Mouse (Mus musculus) leukemia stem cell, adult 10-12 weeks (primary cell): ENCODE measurements around the gene Igfbp2. TPM values are rescaled to one million over a fixed set of nuclear protein-coding genes. Genes with fewer than 3 reads are reported as not detected.

Source experiments
- polyA plus RNA-seq: library from polyadenylated mRNA; stranded (reverse); fragments of >175 nt; gene quantifications from 2 replicates; pipeline ENCODE4 v1.2.3, GENCODE M21; 2012; ENCODE audit warnings: low replicate concordance

The Igfbp2 gene
- 0.23 and 1.1 TPM in 2 replicates for polyA plus RNA-seq

DNA sequence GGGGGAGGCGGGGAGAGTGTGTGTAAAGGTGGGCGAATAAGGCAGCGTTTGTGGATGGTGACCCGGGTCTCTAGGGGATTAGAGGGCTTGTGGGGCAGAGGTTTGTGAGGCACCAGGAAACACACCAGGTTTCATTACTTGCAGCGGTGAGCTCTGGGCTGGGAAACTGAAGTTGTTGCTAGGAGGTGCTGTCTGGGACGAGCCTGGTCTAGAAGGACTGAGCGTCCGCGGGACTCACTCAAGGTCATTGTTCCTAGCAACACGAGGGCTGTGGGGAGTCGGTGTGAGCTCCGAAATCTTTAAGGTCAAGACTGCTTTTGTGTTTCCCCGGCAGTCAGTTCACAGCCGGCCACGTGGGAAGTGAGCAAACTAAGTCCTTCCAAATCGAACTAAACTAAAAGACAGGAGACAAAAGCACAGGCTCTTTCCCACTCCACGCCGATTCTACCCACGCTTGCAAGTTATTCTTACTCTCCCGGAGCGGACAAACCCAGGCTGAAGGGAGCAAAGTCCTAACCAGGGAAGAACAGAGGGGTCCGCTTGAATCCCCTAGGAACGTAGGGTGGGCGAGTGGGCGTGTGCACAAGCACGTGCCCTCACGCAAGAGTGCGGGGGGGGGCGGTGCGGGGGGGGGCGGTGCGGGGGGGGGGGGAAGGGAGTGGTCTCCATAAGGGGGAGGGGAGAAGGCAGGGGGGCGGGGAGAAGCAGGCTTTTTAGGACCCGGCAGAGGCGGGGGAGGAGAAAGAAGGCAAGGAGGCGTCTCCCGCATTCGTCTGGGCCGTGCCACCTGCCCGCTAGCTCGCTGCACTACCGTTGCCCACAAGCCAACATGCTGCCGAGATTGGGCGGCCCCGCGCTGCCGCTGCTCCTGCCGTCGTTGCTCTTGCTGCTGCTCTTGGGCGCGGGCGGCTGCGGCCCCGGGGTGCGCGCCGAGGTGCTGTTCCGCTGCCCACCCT lies at the start of gene Igfbp2:
Gene Igfbp2 (plus strand): TSS at position 753 of the 956 bp plus-strand sequence.

DNA sequence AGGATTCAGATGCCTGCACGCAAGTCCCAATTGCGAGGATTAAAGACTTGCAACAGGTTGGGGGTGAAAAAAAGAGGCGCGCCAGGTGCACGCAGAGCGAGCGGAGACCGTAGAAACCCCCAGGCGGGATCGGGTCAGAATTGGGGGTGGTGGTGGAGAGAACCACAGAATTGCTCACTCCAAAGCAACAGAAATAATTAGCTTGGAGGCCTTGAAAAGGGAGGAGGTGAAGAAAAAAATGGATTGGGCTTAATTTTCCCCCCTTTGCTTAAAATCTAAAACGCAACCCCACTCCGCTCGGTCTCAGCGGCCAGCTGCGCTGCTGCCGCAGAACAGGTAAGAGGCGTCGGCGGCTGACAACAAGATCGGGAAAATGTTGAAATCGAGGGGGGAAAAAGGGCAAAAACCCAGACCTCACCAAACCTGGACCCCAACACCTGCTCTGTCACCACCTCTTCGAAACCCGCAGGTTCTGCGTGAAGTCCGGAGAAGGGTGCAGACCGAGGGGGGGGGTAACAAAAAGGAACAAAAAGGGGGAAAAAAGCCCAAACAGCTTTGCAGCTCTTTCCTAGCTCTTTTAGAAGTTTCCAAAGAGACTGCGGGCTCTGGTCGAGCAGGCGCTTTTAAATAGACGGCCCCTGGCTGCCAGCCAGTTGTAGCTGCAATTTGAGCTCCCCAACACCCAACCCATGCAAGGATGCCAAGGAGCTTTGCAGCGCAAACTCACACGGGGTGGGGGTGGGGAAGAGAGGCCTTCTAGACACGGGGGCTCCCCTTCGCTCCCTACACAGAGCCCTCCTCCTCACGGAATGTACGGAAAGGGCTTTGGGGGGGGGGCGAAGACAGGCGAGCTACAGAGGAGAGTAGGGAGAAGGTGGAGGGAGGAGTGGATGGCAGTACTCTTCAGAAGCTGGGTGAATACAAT lies 50.2 kb downstream of the Igfbp2 start, which contains the start of gene Igfbp5:
Gene Igfbp5 (minus strand): TSS at position 598 of the 925 bp plus-strand sequence.

Other genes starting within 250 kb of the Igfbp2 start
- 1.2 and 12.4 TPM in 2 replicates for gene Smarcal1, start 241.3 kb upstream of the Igfbp2 start, polyA plus RNA-seq
- 0.36 TPM in 1 of 2 replicates, not detected in the other for gene Ankar, start 123.9 kb upstream of the Igfbp2 start, polyA plus RNA-seq
- gene Rpl37a, start 113.2 kb upstream of the Igfbp2 start, polyA plus RNA-seq, result 35.2 and 55.5 TPM in 2 replicates
- 0.07 and 1.3 TPM in 2 replicates for gene Igfbp5, start 50.4 kb downstream of the Igfbp2 start, polyA plus RNA-seq
- gene Tnp1, start 191.4 kb downstream of the Igfbp2 start, polyA plus RNA-seq, result not detected in 2 replicates